Mouse (Mus musculus): ENCODE results near the gene Gm45337. TPM values are rescaled to one million over a fixed set of nuclear protein-coding genes. Genes with fewer than 3 reads are reported as not detected.
"Not testable (repeated sequence)": the region's sequence is repeated elsewhere in the genome, so short reads cannot be mapped to it uniquely, and the experiment has no call there.

The Gm45337 gene
- total and polyA plus RNA-seq, 2 experiments from 2014 or later: not detected

DNA sequence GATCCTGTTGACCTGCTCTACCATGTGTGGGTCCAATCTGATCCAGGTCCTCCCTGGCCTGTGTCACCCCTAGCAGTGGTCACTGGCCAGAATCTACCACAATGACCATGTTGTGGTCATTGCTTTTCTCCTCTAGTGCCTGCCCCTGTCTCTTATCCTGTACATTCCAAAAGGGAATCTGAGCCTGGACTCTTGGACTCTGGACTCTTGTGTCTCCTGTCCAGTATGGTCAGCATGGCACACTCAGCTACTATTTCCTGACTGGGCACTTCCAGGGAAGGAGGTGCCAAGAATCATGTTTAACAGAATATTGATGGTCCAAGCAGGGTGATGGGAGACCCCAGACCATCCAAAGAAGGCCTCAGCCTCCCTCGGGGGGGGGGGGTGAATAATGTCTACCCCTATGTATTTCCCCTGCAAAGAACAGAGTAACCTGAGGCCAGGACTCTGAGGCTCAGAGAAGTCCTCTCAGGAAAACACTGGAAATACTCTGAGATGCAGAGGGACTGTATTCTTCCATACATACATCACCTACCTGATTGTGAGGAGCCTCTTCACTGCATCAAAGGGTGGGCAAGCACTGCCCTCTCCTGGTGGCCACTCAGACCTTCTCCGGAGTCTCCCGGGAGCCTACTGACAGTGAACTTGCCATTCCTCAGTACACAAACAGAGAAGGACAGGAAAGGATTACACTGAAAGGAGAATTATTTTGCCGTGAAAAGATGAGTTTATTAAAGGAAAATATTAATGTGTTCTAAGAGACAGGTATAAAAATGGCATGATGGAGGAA lies 10.0 kb downstream of the Gm45337 start:
- ATAC-seq (ENCODE audit: low FRiP score): no peak
- Histone ChIP-seq H3K36me3 (ENCODE audit: insufficient read depth, low read length) (no peaks in the 10 kb centered on the region), H3K4me1 (ENCODE audit: insufficient read depth, low read length) (no peaks in the 10 kb centered on the region), H3K9me3 (ENCODE audit: low read length) (no peaks in the 10 kb centered on the region), H3K27me3 (ENCODE audit: insufficient read depth, low read length) (no peaks in the 10 kb centered on the region), H3K4me2 (ENCODE audit: low read depth, low read length, poor library complexity, severe bottlenecking) (no peak overlapping the region), H3K9ac (replicated peaks; ENCODE audit: low read length, poor library complexity, severe bottlenecking) (no peak overlapping the region), H3K4me3 (ENCODE audit: low read depth, low read length) (no peak overlapping the region), H3K27ac (ENCODE audit: low read depth, low read length) (no peak overlapping the region)
- DNase-seq (ENCODE audit: low spot score): peak; percentile 53
- whole genome bisulfite sequencing: 63% methylated on average over 4 of the region's 4 CpGs
- peak; percentile 71 for TF ChIP-seq CTCF (IDR thresholded peaks at IDR 0.05)

DNA sequence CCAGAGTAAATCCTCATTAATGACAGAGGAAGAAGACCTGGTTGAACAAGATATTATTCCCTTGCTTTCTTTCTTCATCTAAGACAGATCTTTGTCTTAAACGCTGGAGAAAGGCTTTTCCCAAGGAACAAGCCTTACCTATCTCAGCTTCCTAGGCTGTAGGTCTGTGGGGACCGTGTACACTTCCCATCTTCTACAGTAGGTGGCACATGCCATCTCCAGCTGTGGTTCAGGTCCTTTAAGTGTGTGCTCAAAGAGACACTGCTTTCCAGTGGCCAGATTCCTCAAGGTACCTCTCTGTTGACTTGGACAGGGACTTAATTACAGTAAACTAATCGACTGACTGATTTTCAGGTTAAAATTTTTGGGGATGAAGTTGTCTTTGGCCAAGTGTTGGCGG lies 15.6 kb downstream of the Gm45337 start:
- no peaks in the 10 kb centered on the region for H3K36me3 ChIP-seq (ENCODE audit: insufficient read depth, low read length)
- H3K9me3 ChIP-seq (ENCODE audit: low read length): no peaks in the 10 kb centered on the region
- H3K27ac ChIP-seq (ENCODE audit: low read depth, low read length): no peak overlapping the region
- no peaks in the 10 kb centered on the region for H3K4me1 ChIP-seq (ENCODE audit: insufficient read depth, low read length)
- WGBS: 66% methylated on average over 4 of the region's 4 CpGs
- peak; percentile 31 for TF ChIP-seq CTCF (IDR thresholded peaks at IDR 0.05)
- H3K27me3 ChIP-seq (ENCODE audit: insufficient read depth, low read length): no peaks in the 10 kb centered on the region
- ATAC-seq (ENCODE audit: low FRiP score) (no peak), DNase-seq (ENCODE audit: low spot score) (no peak)
- H3K9ac ChIP-seq (replicated peaks; ENCODE audit: low read length, poor library complexity, severe bottlenecking): no peak overlapping the region
- no peak overlapping the region for H3K4me3 ChIP-seq (ENCODE audit: low read depth, low read length)
- H3K4me2 ChIP-seq (ENCODE audit: low read depth, low read length, poor library complexity, severe bottlenecking): no peak overlapping the region

DNA sequence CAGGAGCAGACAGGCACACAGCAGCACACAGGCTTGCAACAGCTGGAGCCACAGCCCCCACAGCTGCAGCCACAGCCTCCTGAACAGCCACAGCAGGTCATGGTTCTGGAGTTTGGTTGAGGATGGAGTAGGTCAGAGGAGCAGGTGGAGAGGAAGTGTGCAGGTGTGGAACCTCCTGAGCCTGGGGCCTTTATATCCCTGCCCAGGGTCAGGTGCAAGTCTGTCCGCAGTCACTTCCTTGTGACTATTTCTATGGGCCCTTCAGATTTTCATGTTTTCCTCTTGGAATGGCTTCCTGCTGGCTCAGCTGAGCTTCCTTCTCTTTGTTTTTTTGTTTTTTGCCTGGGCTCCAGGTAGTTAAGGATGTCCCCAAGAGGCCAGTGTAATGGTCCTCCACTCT lies 23.8 kb downstream of the Gm45337 start, which contains the start of gene Gm45618:
Gm45618 (minus strand) TSS at position 101 of the 400 bp plus-strand sequence.
- not testable (repeated sequence) for H3K36me3 ChIP-seq (ENCODE audit: insufficient read depth, low read length); H3K4me3 ChIP-seq (ENCODE audit: low read depth, low read length); H3K9ac ChIP-seq (replicated peaks; ENCODE audit: low read length, poor library complexity, severe bottlenecking); ATAC-seq (ENCODE audit: low FRiP score); H3K4me2 ChIP-seq (ENCODE audit: low read depth, low read length, poor library complexity, severe bottlenecking); H3K4me1 ChIP-seq (ENCODE audit: insufficient read depth, low read length); H3K27me3 ChIP-seq (ENCODE audit: insufficient read depth, low read length); H3K27ac ChIP-seq (ENCODE audit: low read depth, low read length); DNase-seq (ENCODE audit: low spot score); H3K9me3 ChIP-seq (ENCODE audit: low read length)
- WGBS: 77% methylated on average over 1 of the region's 1 CpGs

DNA sequence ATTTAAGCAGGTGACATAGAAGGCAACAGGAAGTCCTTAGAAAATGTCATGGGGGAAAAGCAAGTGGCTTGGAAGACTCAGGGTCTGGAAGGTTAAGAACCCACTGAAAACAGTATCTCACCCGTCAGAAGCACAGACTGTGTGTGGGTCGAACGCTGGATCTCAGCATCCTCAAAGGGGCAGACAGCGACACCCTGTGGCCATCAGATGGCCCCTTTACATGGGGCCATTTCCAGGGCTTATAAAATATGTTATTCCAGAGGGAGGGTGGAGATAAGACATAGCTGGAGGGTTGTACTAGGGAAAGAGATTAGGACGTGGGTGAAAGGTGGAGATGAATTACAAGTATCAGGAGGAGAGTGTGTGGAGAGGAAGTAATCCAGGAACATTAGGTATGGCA lies 24.8 kb downstream of the Gm45337 start:
- Histone ChIP-seq H3K9me3 (ENCODE audit: low read length) (no peaks in the 10 kb centered on the region), H3K27me3 (ENCODE audit: insufficient read depth, low read length) (no peaks in the 10 kb centered on the region), H3K4me1 (ENCODE audit: insufficient read depth, low read length) (no peaks in the 10 kb centered on the region), H3K27ac (ENCODE audit: low read depth, low read length) (no peak overlapping the region), H3K9ac (replicated peaks; ENCODE audit: low read length, poor library complexity, severe bottlenecking) (no peak overlapping the region), H3K36me3 (ENCODE audit: insufficient read depth, low read length) (no peaks in the 10 kb centered on the region), H3K4me2 (ENCODE audit: low read depth, low read length, poor library complexity, severe bottlenecking) (no peak overlapping the region), H3K4me3 (ENCODE audit: low read depth, low read length) (no peak overlapping the region)
- peak; percentile 12 for DNase-seq (ENCODE audit: low spot score)
- ATAC-seq (ENCODE audit: low FRiP score): no peak
- WGBS: 24% methylated on average over 5 of the region's 5 CpGs
- peak; percentile 65 for TF ChIP-seq CTCF (IDR thresholded peaks at IDR 0.05)

DNA sequence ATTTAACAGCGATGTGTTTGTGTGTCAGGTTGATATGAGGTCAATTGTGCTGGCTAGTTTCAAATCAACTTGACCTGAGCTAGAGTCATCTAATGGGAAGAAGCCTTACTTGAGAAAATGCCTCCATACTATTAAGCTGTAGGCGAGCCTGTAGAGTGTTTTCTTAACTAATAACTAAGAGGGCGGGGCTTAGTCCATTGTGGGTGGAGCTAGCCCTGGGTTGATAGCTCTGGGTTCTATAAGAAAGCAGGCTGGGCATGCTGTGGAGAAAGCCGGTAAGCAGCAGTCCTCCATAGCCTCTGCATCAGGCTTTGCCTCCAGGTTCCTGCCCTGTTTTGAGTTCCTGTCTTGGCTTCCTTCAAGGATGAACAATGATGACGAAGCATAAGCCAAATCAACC lies 39.7 kb downstream of the Gm45337 start:
- DNase-seq (ENCODE audit: low spot score) (no peak), ATAC-seq (ENCODE audit: low FRiP score) (no peak)
- H3K4me3 ChIP-seq (ENCODE audit: low read depth, low read length): no peak overlapping the region
- no peaks in the 10 kb centered on the region for H3K9me3 ChIP-seq (ENCODE audit: low read length)
- no peak for TF ChIP-seq CTCF (IDR thresholded peaks at IDR 0.05)
- 60% methylated on average over 5 of the region's 5 CpGs for WGBS
- no peak overlapping the region for H3K4me2 ChIP-seq (ENCODE audit: low read depth, low read length, poor library complexity, severe bottlenecking)
- H3K27ac ChIP-seq (ENCODE audit: low read depth, low read length): no peak overlapping the region
- H3K36me3 ChIP-seq (ENCODE audit: insufficient read depth, low read length): no peaks in the 10 kb centered on the region
- no peak overlapping the region for H3K9ac ChIP-seq (replicated peaks; ENCODE audit: low read length, poor library complexity, severe bottlenecking)
- no peaks in the 10 kb centered on the region for H3K4me1 ChIP-seq (ENCODE audit: insufficient read depth, low read length)
- no peaks in the 10 kb centered on the region for H3K27me3 ChIP-seq (ENCODE audit: insufficient read depth, low read length)

DNA sequence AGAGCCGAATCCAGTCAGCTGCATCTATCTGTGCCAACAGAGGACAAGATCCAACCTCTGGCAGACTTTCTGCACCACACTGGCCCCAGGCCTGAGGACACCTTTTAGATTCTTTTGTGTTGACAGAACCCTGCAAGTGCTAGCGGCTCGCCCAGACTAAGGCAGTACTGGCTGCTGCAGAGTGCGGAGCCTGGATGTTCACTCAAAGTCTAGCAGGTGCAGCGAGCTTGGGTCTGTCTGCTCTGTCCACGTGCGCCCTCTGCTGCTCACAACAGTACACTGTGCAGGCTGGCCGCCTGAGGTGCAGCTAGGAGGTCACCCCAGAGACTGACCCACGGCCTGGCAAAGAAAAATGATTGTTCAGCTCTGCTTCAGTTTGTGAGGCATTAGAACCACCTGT lies 46.6 kb downstream of the Gm45337 start:
- Histone ChIP-seq H3K9ac (replicated peaks; ENCODE audit: low read length, poor library complexity, severe bottlenecking) (peak overlapping the region; percentile 37; the same call in 1 of the 2 replicates), H3K27ac (ENCODE audit: low read depth, low read length) (no peak overlapping the region), H3K9me3 (ENCODE audit: low read length) (no peaks in the 10 kb centered on the region), H3K4me2 (ENCODE audit: low read depth, low read length, poor library complexity, severe bottlenecking) (peak overlapping the region; percentile 36), H3K4me3 (ENCODE audit: low read depth, low read length) (peak overlapping the region; percentile 16; the same call in 1 of the 2 replicates), H3K36me3 (ENCODE audit: insufficient read depth, low read length) (no peaks in the 10 kb centered on the region), H3K27me3 (ENCODE audit: insufficient read depth, low read length) (no peaks in the 10 kb centered on the region), H3K4me1 (ENCODE audit: insufficient read depth, low read length) (peaks cover 14% of the 10 kb centered on the region; the same call in 1 of the 2 replicates)
- peak; percentile 89 for DNase-seq (ENCODE audit: low spot score)
- TF ChIP-seq CTCF (IDR thresholded peaks at IDR 0.05): peak; percentile 94
- 8% methylated on average over 9 of the region's 9 CpGs for WGBS
- ATAC-seq (ENCODE audit: low FRiP score): peak; percentile 45; the same call in 1 of the 2 replicates

All from midbrain, postnatal 0 days (tissue).